Mouse (Mus musculus) 416B (cell line): ENCODE measurements at regions not wholly inside any gene's neighbourhood (a gene's known extent, or its start where the extent isn't known, plus 50 kb on each side); places are given as distances from the start of the nearest gene placed in this dataset.

Source experiments
- DNase-seq: peaks from one replicate; pipeline ENCODE4 v3.0.0; 2011; ENCODE audit warnings: low read depth

DNA sequence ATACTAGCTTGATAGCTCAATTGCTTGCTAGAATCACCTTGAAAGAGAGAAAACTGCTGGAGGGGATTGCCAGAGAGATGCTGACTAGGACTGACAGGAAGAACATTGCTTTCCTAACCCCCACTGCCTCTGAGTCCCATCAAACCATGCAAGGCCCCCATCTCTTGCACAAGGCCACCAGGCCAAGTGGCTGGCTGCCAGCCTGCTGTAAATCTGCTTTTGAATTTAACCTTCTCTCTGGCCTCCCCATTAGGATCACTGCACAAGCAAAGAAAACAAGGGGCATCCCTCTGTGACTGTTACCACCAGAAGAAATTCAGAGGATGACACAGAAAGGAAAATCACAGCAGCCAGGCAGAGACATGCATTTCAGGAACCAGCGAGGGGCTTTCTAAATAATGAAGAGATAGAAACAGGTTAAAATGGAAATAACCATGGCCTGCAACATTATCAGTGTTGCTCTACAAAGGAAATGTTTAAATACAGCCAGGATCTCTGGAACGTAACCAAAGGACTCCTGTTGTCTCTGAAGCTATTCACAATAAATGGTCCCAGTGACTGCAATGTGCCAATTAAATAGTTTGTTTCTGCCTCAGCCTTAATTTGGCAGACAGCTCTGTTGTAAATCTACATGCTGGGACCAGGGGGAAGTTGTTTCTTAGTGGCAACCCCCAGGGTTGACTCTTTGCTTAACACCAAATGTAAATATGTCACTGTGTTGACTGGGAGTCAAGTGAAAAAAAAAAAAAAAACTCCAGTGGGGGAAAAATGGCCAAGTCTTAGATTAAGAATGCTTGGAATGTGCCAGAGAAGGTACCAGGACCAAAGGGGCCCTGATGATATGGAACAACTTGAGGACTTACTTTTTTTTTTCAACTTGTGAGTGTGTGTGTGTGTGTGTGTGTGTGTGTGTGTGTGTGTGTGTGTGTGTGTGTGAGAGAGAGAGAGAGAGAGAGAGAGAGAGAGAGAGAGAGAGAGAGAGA is 233.9 kb upstream of the Epha4 start:
- DNase-seq: no peak

DNA sequence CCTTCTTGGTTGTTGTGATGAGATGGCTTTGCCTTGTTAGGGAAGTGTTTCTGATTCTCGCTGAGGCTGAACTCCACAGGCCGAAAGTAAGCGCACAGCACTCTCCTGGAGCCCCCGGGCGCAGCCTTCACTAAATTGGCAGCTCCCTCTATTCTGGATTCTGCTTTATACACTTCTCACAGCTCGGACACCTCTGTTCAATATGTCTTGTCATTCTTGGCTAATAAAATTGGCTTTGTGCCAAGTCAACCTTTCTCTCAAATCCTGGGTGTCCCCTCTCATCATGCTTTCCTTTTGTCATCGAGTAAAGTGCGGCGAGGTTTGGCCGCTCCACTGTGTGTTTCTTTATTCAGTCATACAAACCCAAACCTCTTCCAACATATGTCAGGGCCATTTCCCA is 217.2 kb upstream of the Epha4 start:
- no peak for DNase-seq

DNA sequence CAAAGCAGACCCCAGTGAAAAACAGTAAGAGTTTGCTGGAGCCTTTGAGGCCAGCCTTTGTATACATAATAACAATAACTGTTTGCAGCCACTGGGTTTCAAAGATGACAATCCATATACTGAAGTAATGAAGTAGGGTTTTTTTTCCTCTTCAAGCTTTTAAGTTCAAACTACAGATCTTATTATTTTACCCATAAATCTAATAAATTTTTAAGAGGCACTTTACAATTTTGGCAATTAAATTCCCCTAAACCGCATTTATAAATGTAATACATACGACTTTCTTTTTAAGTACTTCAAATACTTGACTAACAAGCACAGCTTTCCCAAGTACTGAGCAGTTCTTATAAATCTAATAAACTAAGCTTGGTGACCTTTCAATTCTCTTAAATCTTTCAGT is 212.7 kb upstream of the Epha4 start:
- DNase-seq: no peak

DNA sequence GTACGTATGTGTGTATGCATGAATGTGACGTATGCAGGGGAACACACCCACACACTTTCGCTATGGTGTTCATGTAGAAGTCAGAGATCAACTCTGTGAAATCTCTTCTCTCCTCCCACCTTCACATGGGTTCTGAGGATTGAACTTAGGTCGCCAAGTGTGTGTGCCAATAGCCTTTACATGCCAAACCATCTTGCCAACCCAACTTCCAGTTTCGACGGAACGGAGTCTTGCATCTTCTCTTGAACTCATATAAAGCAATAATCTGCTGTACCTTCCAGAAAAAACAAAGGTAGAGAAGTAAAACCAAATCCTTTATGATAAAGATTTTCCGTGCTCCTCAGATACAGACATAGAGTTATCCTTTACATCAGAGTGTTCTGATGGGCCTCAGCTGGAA is 208.4 kb upstream of the Epha4 start:
- DNase-seq: no peak

DNA sequence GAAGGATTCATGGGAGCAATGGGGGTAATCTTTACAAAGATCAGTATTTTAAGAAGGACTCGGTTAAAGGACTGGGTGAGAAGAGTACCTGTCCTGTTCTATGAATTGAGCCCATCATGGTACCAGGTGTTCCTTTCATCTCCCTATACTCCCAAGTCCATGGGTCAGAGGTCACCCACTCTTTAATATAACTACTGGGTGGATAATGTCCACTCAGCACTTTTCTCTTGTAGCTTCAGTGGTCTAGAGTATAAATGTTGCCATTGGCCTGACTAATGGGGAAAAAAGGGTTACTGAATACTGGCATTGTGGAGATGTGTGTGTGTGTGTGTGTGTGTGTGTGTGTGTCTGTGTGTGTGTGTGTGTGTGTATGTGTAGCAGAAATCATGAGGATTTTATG is 206.0 kb upstream of the Epha4 start:
- DNase-seq: no peak

DNA sequence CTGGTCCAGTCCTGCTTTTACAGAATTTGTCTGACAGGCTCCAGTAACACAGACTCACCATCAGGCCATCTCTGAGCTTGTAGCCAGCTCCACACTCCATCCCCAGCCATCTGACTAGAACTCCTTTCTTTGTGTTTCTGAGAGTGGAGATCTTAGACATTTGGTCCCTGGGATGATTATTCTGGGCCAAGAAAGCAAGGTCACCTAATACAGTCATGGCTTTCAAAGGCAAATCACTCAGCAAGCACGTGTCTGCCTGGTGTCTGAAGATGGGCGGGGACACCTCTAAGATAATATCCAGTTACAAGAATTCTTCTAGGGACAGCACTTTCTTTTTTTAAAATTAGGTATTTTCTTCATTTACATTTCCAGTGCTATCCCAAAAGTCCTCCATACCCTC is 198.1 kb upstream of the Epha4 start:
- DNase-seq: no peak

DNA sequence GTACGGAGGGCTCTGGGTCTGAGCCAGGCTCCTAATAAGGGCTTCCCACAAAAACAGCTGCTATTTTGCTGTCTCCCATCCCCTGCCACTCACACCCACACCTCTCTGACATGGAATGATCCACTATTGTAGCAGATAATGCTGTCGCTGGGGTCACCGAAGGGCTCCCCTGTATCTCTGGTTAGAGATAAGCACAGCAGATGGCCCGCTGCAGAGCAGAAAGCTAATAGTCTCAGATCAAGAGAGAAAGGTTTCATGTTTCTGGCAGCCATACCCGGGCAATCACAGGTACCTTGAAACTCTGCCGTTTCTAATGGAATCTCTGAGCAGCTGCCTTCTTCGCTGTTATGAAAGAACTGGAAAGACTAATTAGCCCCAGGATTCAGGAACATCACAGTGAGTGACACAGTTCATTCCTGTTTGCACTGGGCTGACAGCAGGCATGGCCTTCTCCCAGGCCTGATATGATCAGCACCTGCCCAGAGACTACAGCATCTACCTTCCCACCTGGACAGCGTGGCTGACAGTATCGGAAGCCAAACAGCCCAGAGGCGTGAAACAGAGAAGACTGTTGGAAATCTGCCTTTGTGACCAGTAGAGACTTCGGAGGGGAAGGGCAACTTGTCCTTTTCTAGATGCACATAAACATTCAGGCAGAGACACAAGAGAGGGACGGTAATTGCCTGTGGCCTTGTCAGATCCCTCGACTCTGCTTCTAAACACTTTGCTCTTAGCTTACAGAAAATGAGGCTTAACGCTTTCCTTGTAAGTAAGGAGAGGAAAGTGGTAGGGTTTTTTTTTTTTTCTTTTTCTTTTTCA is 193.5 kb upstream of the Epha4 start:
- no peak for DNase-seq

DNA sequence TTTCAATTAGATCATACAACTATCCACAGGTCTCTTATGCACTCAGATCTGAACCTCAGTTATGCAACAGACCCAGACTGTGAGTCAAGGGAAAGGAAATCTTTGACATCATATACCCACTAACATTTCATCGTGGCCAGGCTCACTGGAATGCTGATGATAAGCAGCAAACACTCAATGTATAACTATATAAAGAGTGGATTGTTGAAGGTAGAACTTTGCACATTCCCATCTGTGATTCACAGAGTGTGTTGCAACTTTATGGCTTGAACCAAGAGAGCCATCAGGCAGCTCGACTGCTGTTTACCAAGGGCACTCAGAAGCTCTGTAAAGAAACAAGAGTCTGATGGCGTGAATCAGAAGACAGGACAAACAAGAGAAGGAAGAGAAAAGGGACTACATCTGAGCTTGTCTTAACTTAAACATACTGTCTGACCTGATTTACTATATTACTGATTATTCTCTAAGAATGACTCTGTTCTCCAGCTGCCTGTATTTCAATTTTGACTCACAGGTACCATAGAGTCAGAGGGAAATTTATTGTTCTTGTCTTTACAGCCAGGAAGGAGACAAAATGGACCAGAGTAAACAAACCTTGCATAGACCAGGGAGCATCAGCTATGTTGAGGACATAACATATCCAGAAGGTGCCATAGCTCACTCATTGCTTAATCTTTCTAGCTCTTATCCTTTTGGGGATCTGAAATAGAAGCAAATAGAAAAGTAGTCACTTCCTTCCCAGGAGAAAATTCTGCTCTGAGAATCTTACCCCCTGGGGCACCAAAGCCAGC is 180.5 kb upstream of the Epha4 start:
- DNase-seq: no peak

DNA sequence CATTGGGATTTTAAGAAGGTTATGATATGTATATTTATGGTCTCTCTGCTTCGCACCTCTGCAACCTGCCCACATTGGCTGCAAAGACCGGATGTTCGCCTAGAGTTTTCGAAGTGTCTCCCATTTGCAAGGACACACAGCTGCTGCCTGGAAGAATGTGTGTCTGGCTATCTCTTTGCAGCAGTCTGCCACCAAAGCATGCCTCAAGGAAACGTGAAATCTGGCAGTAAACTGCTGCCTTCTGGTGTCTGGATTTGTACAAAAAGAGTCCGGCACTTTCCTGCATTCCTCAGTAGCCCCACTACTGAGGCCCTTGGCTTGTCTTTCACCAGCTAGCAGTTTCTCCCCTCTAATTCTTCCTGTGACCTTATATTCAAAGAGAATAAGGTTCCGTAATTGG is 148.5 kb upstream of the Epha4 start:
- no peak for DNase-seq

DNA sequence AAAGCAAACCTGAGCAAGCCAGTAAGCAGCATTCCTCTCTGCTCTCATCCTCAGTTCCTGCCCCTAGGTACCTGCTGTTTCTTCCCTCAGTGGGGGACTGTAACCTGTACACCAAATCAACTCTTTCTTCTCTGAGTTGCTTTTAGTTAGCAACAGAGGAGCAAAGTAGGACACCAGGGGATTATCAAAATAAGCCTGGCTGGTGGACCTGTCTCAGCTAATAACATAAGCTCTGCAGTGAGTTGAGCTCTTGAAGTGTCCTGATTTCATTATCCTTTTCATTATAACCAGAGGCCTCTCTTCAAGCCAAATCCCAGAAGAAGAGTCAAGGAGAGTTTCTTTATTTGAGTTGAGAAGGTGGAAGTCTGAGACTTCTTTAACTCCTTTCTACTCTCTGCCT is 145.5 kb upstream of the Epha4 start:
- no peak for DNase-seq

DNA sequence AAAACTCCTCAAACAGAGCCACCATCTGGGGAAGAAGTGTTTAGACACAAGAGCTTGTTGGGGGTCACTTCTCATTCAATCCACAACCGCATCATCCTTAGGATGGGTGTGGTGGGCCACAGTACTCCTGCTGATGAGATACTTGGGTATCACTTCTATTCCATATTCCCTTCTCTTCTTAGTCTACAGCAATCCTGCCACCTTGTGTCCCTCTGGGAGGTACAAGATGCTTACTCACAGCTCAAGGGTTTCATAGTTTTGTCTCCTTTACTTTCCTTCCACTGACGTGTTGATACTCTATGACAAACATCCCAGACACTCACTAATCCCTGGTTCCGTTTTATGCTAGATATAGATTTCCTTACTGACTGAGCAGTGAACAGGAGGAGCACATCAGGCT is 122.1 kb upstream of the Epha4 start:
- no peak for DNase-seq

DNA sequence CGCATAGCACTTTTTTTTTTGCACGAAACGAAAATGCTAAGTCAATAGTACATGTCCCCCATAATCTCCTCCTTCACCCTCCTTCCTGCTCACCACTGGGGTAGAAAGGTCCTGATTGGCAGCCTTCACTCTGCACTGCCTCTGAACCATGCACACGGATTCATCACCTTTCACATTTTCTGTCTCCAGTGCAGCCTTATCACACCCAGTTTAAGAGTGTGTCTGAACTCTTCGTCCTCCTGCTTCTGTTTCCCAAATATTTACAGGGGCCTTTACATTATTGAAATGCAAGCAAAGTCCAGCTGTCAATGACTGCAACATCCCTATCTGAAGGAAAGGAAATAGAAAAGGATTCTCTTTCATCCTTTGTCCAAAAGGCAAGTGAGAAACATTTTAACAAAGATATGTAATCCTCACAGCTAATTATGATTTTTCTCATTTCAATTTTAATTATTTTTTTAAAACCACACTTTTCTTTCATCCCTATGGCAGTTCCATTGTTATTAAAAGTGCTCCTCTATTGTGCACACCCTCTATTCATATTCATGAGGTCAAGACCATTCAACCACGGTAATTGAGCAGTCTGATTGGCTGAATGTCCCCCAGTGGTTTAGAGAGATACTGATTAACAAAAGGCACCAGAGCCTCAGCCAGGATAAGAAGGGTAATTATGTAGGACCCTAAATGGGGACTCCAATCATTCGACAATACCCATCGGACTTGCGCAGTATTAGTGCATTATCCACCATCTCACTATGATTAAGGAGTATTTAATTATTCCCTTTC is 114.8 kb upstream of the Epha4 start:
- DNase-seq: no peak

DNA sequence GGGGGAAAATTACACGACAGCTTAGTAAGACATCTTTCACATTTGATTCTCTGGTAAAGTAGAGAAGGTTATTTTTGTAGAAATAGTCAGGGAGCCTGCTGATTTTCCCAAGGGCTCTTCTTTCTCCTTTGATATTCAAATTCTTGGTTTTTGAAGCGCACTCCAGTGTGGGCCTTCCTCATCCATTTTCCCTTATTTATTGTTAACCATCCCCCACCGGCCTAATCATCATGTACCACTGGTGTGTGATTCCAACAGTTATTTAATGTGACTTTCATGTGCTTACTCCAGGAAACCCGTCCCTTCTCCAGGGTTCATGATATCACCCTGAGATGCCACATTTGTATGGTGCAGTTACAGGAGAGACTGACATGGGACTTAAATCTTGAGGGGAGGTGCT is 114.0 kb upstream of the Epha4 start:
- no peak for DNase-seq

DNA sequence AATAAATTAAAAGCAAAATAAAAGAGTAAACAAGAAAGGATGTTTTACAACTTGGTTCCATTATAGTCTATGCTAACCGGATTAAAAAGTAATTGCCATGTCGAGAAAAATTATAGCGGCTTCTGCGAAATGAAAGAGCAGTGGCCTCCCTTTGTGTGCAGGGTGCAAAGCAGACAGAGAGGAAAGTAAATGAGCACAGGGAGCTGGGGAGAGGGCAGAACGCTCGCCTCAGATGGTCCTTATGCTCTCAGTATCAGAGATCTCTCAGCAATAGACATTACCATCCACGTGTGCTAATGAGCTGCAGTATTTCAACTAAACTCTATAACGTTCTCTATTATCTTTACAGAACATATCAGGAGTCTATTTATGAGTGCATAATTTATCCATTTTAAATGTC is 102.6 kb upstream of the Epha4 start:
- no peak for DNase-seq

DNA sequence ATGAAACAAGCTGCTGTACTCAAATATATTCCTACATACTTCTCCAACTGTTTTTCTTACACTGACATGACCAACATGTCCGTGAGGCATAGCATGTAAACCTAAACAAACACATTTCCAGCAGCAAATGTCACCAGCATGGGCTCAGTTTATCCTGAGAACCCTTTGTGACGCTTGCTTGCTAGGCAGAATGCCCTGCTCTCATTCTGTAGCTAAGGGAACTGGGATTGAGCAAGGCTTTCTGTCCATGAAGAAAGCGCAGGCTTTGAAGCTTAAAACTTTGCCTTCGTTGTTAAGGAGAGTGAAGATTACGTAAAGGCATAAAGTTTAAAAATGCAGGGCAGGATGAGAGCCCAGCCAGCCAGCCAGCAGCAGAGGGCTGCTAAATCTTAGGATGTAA is 85.6 kb upstream of the Epha4 start:
- no peak for DNase-seq

DNA sequence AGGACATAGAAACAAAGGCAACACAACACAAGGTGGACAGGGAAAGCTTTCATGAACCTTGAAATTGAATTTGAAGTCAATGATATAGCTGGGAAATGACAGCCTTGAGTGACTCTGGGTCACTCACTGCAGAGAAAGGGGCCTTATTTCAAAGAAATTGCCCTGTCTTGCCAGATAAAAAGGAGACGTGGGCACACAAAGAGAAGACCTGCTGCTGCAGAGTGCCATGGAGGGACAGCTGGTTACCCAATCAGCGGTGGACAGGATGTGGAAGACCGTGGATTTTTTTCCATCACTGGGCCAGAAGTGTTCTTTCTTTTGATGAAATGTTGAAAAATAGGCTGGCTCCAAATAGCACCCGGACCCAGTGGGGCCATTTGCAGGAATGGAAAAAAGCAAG is 77.8 kb upstream of the Epha4 start:
- no peak for DNase-seq

DNA sequence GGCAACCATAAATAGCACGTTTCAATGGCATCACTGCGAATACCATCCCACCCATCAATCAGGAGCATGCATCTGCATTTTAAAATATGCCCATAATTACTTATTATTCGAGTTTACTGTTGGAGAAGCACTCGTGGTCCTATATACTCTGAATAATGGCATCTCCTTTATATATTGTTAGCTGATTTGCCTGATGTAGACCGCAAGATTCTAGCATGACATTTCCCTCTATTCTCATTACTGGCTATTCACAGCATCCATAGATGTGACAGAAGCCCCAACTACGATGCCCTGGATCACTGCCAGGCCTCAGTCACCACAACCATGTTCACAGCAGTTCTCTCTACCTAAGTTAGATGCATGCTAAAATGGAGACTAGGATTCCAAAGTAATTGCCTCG is 77.4 kb upstream of the Epha4 start:
- DNase-seq: no peak

DNA sequence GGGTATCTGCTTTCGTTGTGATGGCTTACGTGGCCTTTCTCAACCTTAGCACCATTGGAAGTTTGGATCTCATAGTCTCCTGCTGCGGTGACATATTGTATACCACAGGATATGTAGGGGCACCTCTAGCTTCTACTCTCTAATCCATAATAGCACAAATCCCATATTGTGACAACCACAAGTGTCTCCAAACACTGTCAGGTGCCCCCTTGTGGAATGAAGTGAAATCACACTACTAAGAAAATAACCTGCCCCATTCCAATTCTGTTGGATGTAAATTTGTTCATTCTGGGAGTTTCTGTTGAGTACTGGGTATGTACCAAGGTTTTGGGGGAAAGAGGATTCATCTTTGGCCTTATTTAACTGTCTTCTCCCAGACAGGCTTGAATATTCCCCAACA is 74.5 kb upstream of the Epha4 start:
- no peak for DNase-seq

DNA sequence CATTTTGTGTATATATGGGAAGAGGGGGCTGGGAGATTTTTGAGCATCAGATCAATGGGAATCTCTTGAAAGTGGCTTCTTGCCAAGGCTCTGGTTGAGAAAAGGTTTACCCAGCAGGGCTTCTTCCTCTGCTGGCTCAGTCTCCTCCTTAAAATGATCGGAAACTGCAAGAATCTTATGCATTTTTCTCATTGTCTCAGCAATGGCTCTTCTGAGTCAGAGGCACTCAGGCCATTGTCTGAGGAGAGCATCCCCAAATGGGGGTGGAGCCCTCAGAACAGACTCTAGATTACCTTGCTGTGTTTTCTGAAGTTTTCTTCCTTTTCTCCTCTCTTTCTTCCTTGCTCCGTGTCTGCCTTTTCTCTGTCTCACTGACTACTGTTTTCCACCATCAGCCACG is 70.6 kb upstream of the Epha4 start:
- DNase-seq: no peak

DNA sequence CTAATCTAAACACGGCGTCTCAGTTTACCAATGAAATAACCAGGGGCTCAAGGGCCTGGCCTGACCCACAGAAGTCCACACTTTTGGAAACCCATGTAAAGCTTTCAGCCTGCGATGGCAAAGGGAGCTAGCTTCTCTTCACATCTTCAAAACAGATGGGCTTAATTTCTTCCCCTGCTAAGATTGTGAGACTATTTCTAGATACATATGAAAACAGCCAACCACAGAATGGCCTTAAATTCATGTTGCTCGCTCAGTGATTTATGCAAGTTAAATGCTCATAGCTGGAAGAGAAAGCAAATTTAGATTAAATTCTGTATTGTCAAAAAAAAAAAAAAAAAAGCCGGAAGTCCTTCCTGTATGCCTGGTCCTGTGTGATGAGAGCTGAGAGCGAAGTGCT is 53.2 kb upstream of the Epha4 start:
- DNase-seq: no peak

DNA sequence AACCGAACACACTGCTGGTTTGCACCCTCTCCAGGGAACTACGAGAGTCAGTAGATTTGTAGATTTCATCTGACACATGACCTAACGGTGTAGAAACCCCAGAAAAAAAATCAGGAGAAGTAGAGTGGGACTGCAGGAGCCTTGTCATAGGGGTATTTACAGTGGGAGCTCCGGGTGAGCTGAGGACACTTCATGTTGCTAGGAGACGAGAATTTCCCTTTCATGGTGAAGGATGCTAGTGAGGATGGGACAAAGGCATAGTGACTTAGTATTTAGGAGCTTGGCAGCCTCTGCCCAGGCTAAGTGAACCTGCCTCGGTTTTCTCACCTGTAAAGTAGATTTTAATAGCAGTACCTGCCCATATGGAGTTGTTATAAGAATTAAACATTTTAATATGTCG is 52.8 kb upstream of the Epha4 start:
- DNase-seq: no peak
